Mouse (Mus musculus): ENCODE results near the gene Hivep3. TPM values are rescaled to one million over a fixed set of nuclear protein-coding genes. Genes with fewer than 3 reads are reported as not detected.

Gene Hivep3
- total and polyA plus RNA-seq, 3 experiments, result not detected

DNA sequence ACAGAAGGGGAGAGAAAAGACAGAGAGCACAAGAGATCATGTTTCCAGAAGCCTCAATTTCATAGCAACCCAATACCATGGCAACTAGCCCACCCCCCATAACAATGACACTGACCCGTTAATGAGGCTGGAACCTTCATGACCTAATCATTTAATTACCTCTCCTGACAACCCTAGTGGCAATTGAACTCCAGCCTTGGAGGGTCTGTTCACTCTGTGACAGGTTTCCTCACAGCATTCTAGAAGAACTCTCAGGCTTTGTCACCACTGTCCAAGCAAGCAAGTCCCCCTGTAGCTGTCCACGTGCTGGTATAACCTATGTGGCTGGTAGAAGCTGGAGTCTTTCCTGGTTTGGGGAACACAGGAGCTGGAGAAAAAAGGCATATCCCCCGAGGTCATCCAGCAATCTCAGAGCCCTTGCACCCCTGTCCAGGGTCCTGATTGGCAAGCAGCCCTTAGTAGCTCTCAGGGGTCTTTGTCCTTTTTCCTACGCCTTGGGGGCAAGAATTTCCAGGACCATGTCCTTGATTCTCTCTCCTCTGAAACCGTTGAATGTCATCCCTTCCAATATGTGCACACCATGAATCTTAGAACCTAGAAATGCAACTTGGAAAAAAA is 450.9 kb downstream of the Hivep3 start:
- no peak for DNase-seq (ENCODE audit: low read depth, low spot score)
- H3K36me3 ChIP-seq (ENCODE audit: control insufficient read depth in 1 of 2, insufficient read depth in 2 of 2, low read length in 2 of 2), result no peaks in the 10 kb centered on the region
- no peak overlapping the region for H3K4me3 ChIP-seq (ENCODE audit: control insufficient read depth in 1 of 2, insufficient read depth in 1 of 2, low read depth in 2 of 2, low read length in 2 of 2)
- no peak overlapping the region for H3K9ac ChIP-seq (ENCODE audit: control insufficient read depth, low read depth, low read length, poor library complexity, severe bottlenecking)
- H3K27ac ChIP-seq (ENCODE audit: control insufficient read depth, low read depth, low read length), result no peak overlapping the region
- TF ChIP-seq RAD21 (IDR thresholded peaks at IDR 0.05; ENCODE audit: low read depth, low read length), result no peak
- no peak for TF ChIP-seq NRF1 (IDR thresholded peaks at IDR 0.05; ENCODE audit: insufficient read depth, low read depth, low read length, poor library complexity, severe bottlenecking)
- TF ChIP-seq SIN3A (IDR thresholded peaks at IDR 0.05; ENCODE audit: low read length), result no peak
- no peak for TF ChIP-seq MXI1 (IDR thresholded peaks at IDR 0.05; ENCODE audit: low read depth, low read length)
- no peak for TF ChIP-seq ELF1 (IDR thresholded peaks at IDR 0.05; ENCODE audit: low read depth, low read length)
- no peak for TF ChIP-seq RCOR1 (IDR thresholded peaks at IDR 0.05; ENCODE audit: low read depth, low read length)
- no peak for TF ChIP-seq CHD1 (IDR thresholded peaks at IDR 0.05; ENCODE audit: low read depth, low read length)
- no peaks in the 10 kb centered on the region for H3K27me3 ChIP-seq (ENCODE audit: control insufficient read depth in 1 of 2, insufficient read depth in 2 of 2, low read length in 2 of 2)
- no peaks in the 10 kb centered on the region for H3K4me1 ChIP-seq (ENCODE audit: control insufficient read depth in 1 of 2, insufficient read depth in 2 of 2, low read length in 2 of 2)
- no peaks in the 10 kb centered on the region for H3K9me3 ChIP-seq (replicated peaks; ENCODE audit: insufficient read depth, low read length)
- no peaks in the 10 kb centered on the region for H3K79me2 ChIP-seq (ENCODE audit: control insufficient read depth, insufficient read depth, low read length, poor library complexity)

DNA sequence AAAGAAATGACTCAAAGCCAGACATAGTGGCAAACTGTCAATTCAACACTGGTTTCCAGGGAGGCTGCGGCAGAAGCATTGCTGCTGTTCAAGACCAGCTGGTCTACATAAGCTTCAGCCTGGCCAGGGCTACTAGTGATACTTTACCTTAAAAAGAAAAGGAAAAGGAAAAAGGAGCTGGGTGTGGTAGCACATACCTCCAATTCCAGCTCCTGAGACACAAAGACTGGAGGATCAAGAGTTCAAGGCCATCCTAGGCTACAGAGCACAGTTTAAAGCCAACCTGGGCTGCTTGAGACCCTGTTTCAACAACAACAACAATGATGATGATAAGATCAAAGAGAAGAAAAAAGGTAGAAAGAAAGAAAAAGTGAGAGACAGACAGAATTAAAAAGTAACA is 452.9 kb downstream of the Hivep3 start:
- no peak overlapping the region for H3K9ac ChIP-seq (ENCODE audit: control insufficient read depth, low read depth, low read length, poor library complexity, severe bottlenecking)
- H3K4me3 ChIP-seq (ENCODE audit: control insufficient read depth in 1 of 2, insufficient read depth in 1 of 2, low read depth in 2 of 2, low read length in 2 of 2), result no peak overlapping the region
- H3K36me3 ChIP-seq (ENCODE audit: control insufficient read depth in 1 of 2, insufficient read depth in 2 of 2, low read length in 2 of 2), result no peaks in the 10 kb centered on the region
- no peaks in the 10 kb centered on the region for H3K4me1 ChIP-seq (ENCODE audit: control insufficient read depth in 1 of 2, insufficient read depth in 2 of 2, low read length in 2 of 2)
- no peak overlapping the region for H3K27ac ChIP-seq (ENCODE audit: control insufficient read depth, low read depth, low read length)
- H3K79me2 ChIP-seq (ENCODE audit: control insufficient read depth, insufficient read depth, low read length, poor library complexity), result no peaks in the 10 kb centered on the region
- no peak for DNase-seq (ENCODE audit: low read depth, low spot score)
- no peaks in the 10 kb centered on the region for H3K9me3 ChIP-seq (replicated peaks; ENCODE audit: insufficient read depth, low read length)
- no peaks in the 10 kb centered on the region for H3K27me3 ChIP-seq (ENCODE audit: control insufficient read depth in 1 of 2, insufficient read depth in 2 of 2, low read length in 2 of 2)
- TF ChIP-seq ZKSCAN1 (IDR thresholded peaks at IDR 0.05; ENCODE audit: low read depth, low read length) (no peak), CHD2 (IDR thresholded peaks at IDR 0.05; ENCODE audit: low read length) (no peak)

DNA sequence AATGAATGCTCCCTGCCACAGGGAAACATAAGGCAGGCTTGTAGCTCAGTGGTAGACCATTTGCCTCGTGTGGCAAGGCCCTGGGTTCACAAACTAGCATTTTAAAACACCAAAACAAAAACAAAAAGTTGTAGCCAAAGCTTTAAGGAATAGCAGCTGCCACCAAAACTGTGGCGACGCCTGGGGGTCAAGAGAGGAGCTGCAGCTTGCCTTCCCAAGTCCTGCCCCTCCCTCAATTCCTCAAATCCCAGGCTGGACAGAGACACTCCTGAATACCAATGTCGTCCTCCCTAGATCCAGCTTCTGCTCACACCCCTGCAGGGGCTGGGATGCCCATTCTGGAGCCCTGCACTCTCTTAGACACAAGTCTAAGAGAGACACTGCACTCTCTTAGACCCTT is 453.4 kb downstream of the Hivep3 start:
- TF ChIP-seq TCF12 (IDR thresholded peaks at IDR 0.05; ENCODE audit: low read depth, low read length) (no peak), RAD21 (IDR thresholded peaks at IDR 0.05; ENCODE audit: low read depth, low read length) (no peak), MYB (IDR thresholded peaks at IDR 0.05; ENCODE audit: low read depth, low read length) (no peak), MAX (IDR thresholded peaks at IDR 0.05; ENCODE audit: low read length) (no peak), E2F4 (IDR thresholded peaks at IDR 0.05; ENCODE audit: borderline replicate concordance, low read depth, low read length) (no peak), USF2 (IDR thresholded peaks at IDR 0.05; ENCODE audit: borderline replicate concordance in 1 of 2, insufficient read depth in 1 of 2, low read depth in 1 of 2, low read length in 2 of 2) (no peak), POLR2AphosphoS2 (IDR thresholded peaks at IDR 0.05; ENCODE audit: low read length) (no peak)
- Histone ChIP-seq H3K9me3 (replicated peaks; ENCODE audit: insufficient read depth, low read length) (no peaks in the 10 kb centered on the region), H3K4me1 (ENCODE audit: control insufficient read depth in 1 of 2, insufficient read depth in 2 of 2, low read length in 2 of 2) (no peaks in the 10 kb centered on the region), H3K4me3 (ENCODE audit: control insufficient read depth in 1 of 2, insufficient read depth in 1 of 2, low read depth in 2 of 2, low read length in 2 of 2) (no peak overlapping the region), H3K9ac (ENCODE audit: control insufficient read depth, low read depth, low read length, poor library complexity, severe bottlenecking) (no peak overlapping the region), H3K36me3 (ENCODE audit: control insufficient read depth in 1 of 2, insufficient read depth in 2 of 2, low read length in 2 of 2) (no peaks in the 10 kb centered on the region), H3K27me3 (ENCODE audit: control insufficient read depth in 1 of 2, insufficient read depth in 2 of 2, low read length in 2 of 2) (no peaks in the 10 kb centered on the region), H3K27ac (ENCODE audit: control insufficient read depth, low read depth, low read length) (no peak overlapping the region), H3K79me2 (ENCODE audit: control insufficient read depth, insufficient read depth, low read length, poor library complexity) (no peaks in the 10 kb centered on the region)
- DNase-seq (ENCODE audit: low read depth, low spot score), result no peak

Other genes with a start within 250 kb of the Hivep3 start
- gene Rimkla, start 241.2 kb upstream of the Hivep3 start, total RNA-seq (2012; rRNA removed), result not detected in 2 replicates
- gene Rimkla, start 241.2 kb upstream of the Hivep3 start, polyA plus RNA-seq (2012; ENCODE audit: insufficient read depth in 1 of 2, insufficient read length in 2 of 2, low read depth in 1 of 2, low replicate concordance in 2 of 2, missing spikeins in 1 of 2), result not detected
- gene Foxj3, start 196.8 kb upstream of the Hivep3 start, total RNA-seq (2012; rRNA removed), result 11.0 and 11.7 TPM in 2 replicates
- gene Foxj3, start 196.8 kb upstream of the Hivep3 start, polyA plus RNA-seq (2012; ENCODE audit: insufficient read depth in 1 of 2, insufficient read length in 2 of 2, low read depth in 1 of 2, low replicate concordance in 2 of 2, missing spikeins in 1 of 2), result 10 to 100 TPM in 1 of 2 experiments, not detected in 1; 27.0 TPM
- 1.2 and 1.5 TPM in 2 replicates for gene Frg2f1, start 194.3 kb upstream of the Hivep3 start, total RNA-seq (2012; rRNA removed)
- 1 to 10 TPM in 1 of 2 experiments, not detected in 1; 2.0 TPM for gene Frg2f1, start 194.3 kb upstream of the Hivep3 start, polyA plus RNA-seq (2012; ENCODE audit: insufficient read depth in 1 of 2, insufficient read length in 2 of 2, low read depth in 1 of 2, low replicate concordance in 2 of 2, missing spikeins in 1 of 2)
- not detected in 2 replicates for gene Guca2a, start 96.1 kb upstream of the Hivep3 start, total RNA-seq (2012; rRNA removed)
- not detected for gene Guca2a, start 96.1 kb upstream of the Hivep3 start, polyA plus RNA-seq (2012; ENCODE audit: insufficient read depth in 1 of 2, insufficient read length in 2 of 2, low read depth in 1 of 2, low replicate concordance in 2 of 2, missing spikeins in 1 of 2)
- not detected in 2 replicates for gene Guca2b, start 74.8 kb upstream of the Hivep3 start, total RNA-seq (2012; rRNA removed)
- not detected for gene Guca2b, start 74.8 kb upstream of the Hivep3 start, polyA plus RNA-seq (2012; ENCODE audit: insufficient read depth in 1 of 2, insufficient read length in 2 of 2, low read depth in 1 of 2, low replicate concordance in 2 of 2, missing spikeins in 1 of 2)

All from MEL (cell line).